Mouse (Mus musculus): ENCODE measurements around the gene Clhc1. TPM values are rescaled to one million over a fixed set of nuclear protein-coding genes. Genes with fewer than 3 reads are reported as not detected.

Gene Clhc1
- total RNA-seq, 4 experiments from 2014 or later: not detected

- no peak for DNase-seq (ENCODE audit: low spot score)
These were observed 13.2 kb downstream of the Clhc1 start for GRCm38 (mm10) chr11:29560990-29561389.

GRCm38 (mm10) chr11:29563406-29563805 lies 15.7 kb downstream of the Clhc1 start:
- DNase-seq (ENCODE audit: low spot score): no peak

GRCm38 (mm10) chr11:29571536-29571935 lies 23.8 kb downstream of the Clhc1 start:
- no peak for DNase-seq (ENCODE audit: low spot score)

- no peak for DNase-seq (ENCODE audit: low spot score)
These were observed 24.9 kb downstream of the Clhc1 start for GRCm38 (mm10) chr11:29572656-29573055.

GRCm38 (mm10) chr11:29579610-29580009 lies 31.9 kb downstream of the Clhc1 start:
- no peak for DNase-seq (ENCODE audit: low spot score)

- no peak for DNase-seq (ENCODE audit: low spot score)
These were observed 47.5 kb downstream of the Clhc1 start for GRCm38 (mm10) chr11:29595217-29595616.

GRCm38 (mm10) chr11:29597159-29597558 lies 49.4 kb downstream of the Clhc1 start:
- DNase-seq (ENCODE audit: low spot score): no peak

GRCm38 (mm10) chr11:29599000-29599399 lies 51.2 kb downstream of the Clhc1 start:
- DNase-seq (ENCODE audit: low spot score): no peak

- no peak for DNase-seq (ENCODE audit: low spot score)
These were observed 55.8 kb downstream of the Clhc1 start for GRCm38 (mm10) chr11:29603581-29603980.

- no peak for DNase-seq (ENCODE audit: low spot score)
These were observed 59.8 kb downstream of the Clhc1 start for GRCm38 (mm10) chr11:29607465-29607990.

- no peak for DNase-seq (ENCODE audit: low spot score)
These were observed 62.2 kb downstream of the Clhc1 start for GRCm38 (mm10) chr11:29609756-29610468.

GRCm38 (mm10) chr11:29612007-29612406 lies 64.3 kb downstream of the Clhc1 start:
- no peak for DNase-seq (ENCODE audit: low spot score)

GRCm38 (mm10) chr11:29613185-29613735 lies 65.5 kb downstream of the Clhc1 start:
- no peak for DNase-seq (ENCODE audit: low spot score)

GRCm38 (mm10) chr11:29614217-29614924 lies 66.6 kb downstream of the Clhc1 start:
- no peak for DNase-seq (ENCODE audit: low spot score)

GRCm38 (mm10) chr11:29622030-29622790 lies 74.5 kb downstream of the Clhc1 start:
- no peak for DNase-seq (ENCODE audit: low spot score)

- DNase-seq (ENCODE audit: low spot score): no peak
These were observed 75.6 kb downstream of the Clhc1 start for GRCm38 (mm10) chr11:29623327-29623726.

GRCm38 (mm10) chr11:29626541-29626940 lies 78.8 kb downstream of the Clhc1 start:
- DNase-seq (ENCODE audit: low spot score): no peak

- DNase-seq (ENCODE audit: low spot score): no peak
These were observed 80.0 kb downstream of the Clhc1 start for GRCm38 (mm10) chr11:29627706-29628105.

Data from heart, adult 8-10 months (tissue).